Mouse (Mus musculus) bone marrow, adult 2 months (tissue): ENCODE measurements around the gene Ryr3.

Source experiments
- CTCF ChIP-seq: fragments of 200-500 bp; IDR thresholded peaks from 2 replicates; pipeline ENCODE4 v1.5.1; 2011; ENCODE audit warnings: low read length, control low read depth; ENCODE audit not compliant: control insufficient read depth, insufficient read depth
- POLR2A ChIP-seq: fragments of 200-500 bp; IDR thresholded peaks from 2 replicates; pipeline ENCODE4 v1.6.1; 2011; ENCODE audit warnings: low read depth, mild to moderate bottlenecking, control low read depth, low read length, borderline replicate concordance; ENCODE audit not compliant: control insufficient read depth

DNA sequence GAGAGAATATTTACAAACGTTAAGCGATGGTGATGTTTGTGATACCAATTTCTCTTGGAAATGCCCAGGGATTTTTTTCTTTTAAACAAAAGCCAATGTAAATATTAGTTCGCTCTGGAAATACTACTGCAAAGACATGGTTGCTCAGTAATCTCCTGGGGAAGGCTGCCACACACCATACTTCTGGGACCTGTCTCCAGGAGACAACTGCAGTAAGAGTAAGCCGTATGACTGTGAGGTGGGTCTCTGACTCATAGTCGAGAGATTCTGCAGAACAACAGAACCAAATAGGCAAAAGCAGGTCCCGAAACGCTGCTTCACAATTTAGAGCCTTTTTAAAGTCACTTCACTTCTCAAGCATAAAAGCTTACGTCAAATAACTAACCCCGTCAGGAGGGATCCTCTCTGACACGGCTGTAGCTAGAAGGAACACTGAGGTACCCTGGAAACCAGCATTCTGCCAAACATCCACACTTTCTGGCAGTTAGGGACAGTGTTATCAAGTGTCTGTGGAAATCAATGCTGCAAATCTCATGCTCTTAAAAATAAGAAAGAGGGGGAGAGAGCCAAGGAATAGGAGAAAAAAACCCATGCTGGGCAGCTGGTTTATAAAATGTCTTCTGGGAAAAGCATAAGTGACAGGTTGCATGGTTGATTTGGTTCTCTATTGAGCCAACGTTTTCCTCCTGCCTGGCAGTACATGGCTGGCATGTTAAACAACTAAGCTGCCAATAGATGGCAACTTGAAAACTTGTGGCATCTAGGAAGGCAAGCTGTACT, 207.7 kb downstream of the Ryr3 start:
- TF ChIP-seq CTCF: no peak
- TF ChIP-seq POLR2A: no peak
